ENCODE assay signal across 34 mouse cellular contexts in the genomic region with DNA sequence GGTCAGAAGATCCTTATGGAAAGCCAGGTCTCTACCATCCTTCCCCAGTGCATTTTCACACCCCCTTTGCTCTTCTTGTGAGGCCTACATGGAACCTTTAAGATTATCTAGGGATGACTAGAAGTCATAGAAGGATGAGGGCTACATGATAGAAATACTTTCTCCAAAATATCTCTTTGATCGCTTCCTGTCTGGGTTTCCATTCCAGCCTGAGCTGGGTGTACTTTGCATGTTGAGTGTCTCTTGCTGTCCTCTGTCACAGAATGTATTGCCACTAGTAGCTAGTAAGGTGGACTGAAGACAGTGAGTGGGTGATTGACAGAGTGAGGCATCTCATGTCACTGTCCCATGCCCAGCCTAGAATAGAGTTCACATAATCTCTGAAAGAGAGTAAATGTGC. TPM values are rescaled to one million over a fixed set of nuclear protein-coding genes. Genes with fewer than 3 reads are reported as not detected.
"Had no signal": no experiment of that assay in that cellular context is flagged by ENCODE, and none has a peak within 500 bp of the region (broad histone marks: within the 10 kb centered on the region; RNA-seq: fewer than 3 reads in every experiment).

No protein-coding gene starts in this region.

- H3K27me3 ChIP-seq: embryonic facial prominence, embryonic 12.5 days; embryonic facial prominence, embryonic 13.5 days; embryonic facial prominence, embryonic 15.5 days; forebrain, embryonic 12.5 days; forebrain, embryonic 13.5 days; forebrain, embryonic 15.5 days had no signal

- ATAC-seq: forebrain, embryonic 13.5 days; forebrain, embryonic 14.5 days; forebrain, embryonic 15.5 days; forebrain, embryonic 16.5 days; forebrain, postnatal 0 days had no signal

- H3K36me3 ChIP-seq: embryonic facial prominence, embryonic 10.5 days; embryonic facial prominence, embryonic 12.5 days; embryonic facial prominence, embryonic 13.5 days; embryonic facial prominence, embryonic 15.5 days; forebrain, embryonic 10.5 days; forebrain, embryonic 12.5 days; forebrain, embryonic 15.5 days had no signal

- H3K9me3 ChIP-seq: embryonic facial prominence, embryonic 10.5 days; embryonic facial prominence, embryonic 12.5 days; embryonic facial prominence, embryonic 13.5 days; embryonic facial prominence, embryonic 15.5 days; forebrain, embryonic 10.5 days; forebrain, embryonic 12.5 days; forebrain, embryonic 13.5 days; forebrain, embryonic 15.5 days had no signal

- H3K4me1 ChIP-seq: embryonic facial prominence, embryonic 12.5 days; embryonic facial prominence, embryonic 15.5 days; forebrain, embryonic 10.5 days; forebrain, embryonic 12.5 days; forebrain, embryonic 13.5 days; forebrain, embryonic 15.5 days had no signal

- H3K4me3 ChIP-seq: embryonic facial prominence, embryonic 10.5 days; embryonic facial prominence, embryonic 12.5 days; embryonic facial prominence, embryonic 13.5 days; embryonic facial prominence, embryonic 15.5 days; erythroblast, embryonic 14.5 days; forebrain, embryonic 10.5 days; forebrain, embryonic 12.5 days; forebrain, embryonic 13.5 days; forebrain, embryonic 15.5 days; gastrocnemius, adult 2 months; heart, adult 2 months had no signal

- H3K4me2 ChIP-seq: embryonic facial prominence, embryonic 12.5 days; embryonic facial prominence, embryonic 13.5 days; embryonic facial prominence, embryonic 15.5 days; forebrain, embryonic 12.5 days; forebrain, embryonic 13.5 days; forebrain, embryonic 15.5 days had no signal

- DNase-seq: cerebellum, adult 2 months; cerebellum, adult 8-10 months; cerebellum, adult 9-10 months; cerebellum, adult 9-11 months; cerebellum, postnatal 10 days; cerebellum, postnatal 14 days; cerebellum, postnatal 25 days; cerebellum, postnatal 36 days; embryo, embryonic 11 days; forebrain, postnatal 0 days; gastrocnemius, adult 2 months; gastrocnemius, postnatal 10 days; gastrocnemius, postnatal 14 days; gastrocnemius, postnatal 25 days; gastrocnemius, postnatal 36 days; heart, adult 18-20 months; heart, adult 2 months had no signal

- H3K27ac ChIP-seq: embryonic facial prominence, embryonic 10.5 days; embryonic facial prominence, embryonic 12.5 days; embryonic facial prominence, embryonic 13.5 days; embryonic facial prominence, embryonic 15.5 days; forebrain, embryonic 10.5 days; forebrain, embryonic 12.5 days; forebrain, embryonic 13.5 days; forebrain, embryonic 15.5 days; gastrocnemius, adult 2 months; heart, adult 2 months had no signal

- H3K9ac ChIP-seq: embryonic facial prominence, embryonic 12.5 days; embryonic facial prominence, embryonic 13.5 days; embryonic facial prominence, embryonic 15.5 days; forebrain, embryonic 12.5 days; forebrain, embryonic 13.5 days; forebrain, embryonic 15.5 days; forebrain, postnatal 0 days had no signal

RNA-seq across cellular contexts. Expression of a gene that starts 36.6 kb away (rescaled TPM):
- total RNA-seq: gastrocnemius, adult 18-20 months; gastrocnemius, adult 2 months; gastrocnemius, adult 8-10 months; gastrocnemius, postnatal 10 days; gastrocnemius, postnatal 14 days; gastrocnemius, postnatal 25 days; gastrocnemius, postnatal 36 days; gastrocnemius, postnatal 4 days; heart, adult 18-20 months; heart, adult 2 months; heart, adult 8-10 months had no signal
- polyA plus RNA-seq: cerebellum, adult 2 months; embryonic facial prominence, embryonic 11.5 days; embryonic facial prominence, embryonic 13.5 days; erythroblast, embryonic 14.5 days; forebrain, embryonic 10.5 days; forebrain, embryonic 12.5 days; gonadal fat pad, adult 2 months had no signal
